ENCODE assay signal across 22 mouse cellular contexts in the genomic region with DNA sequence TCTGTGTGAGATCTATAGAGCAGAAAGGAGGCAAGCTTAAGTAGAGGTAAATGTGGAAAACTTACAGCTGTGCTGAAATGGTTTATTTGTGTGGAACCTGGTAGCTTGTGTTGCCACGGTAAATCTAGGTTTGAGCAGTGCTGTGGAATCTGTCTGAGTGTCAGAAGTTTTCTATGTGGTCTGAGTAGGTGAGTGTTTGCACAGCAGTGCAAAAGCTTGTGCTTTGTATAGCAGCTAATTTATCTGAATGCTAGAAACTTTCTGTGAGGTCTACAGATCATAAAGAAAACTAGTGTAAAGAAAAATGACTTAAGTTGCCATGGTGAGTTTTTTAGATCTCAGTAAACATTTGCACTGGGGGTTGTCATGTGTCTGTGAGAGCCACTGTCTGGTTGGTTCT. TPM values are rescaled to one million over a fixed set of nuclear protein-coding genes. Genes with fewer than 3 reads are reported as not detected.
DNase-seq lines count a peak whose midpoint lies in the region; ATAC-seq and TF ChIP-seq lines count a peak whose summit lies in the region.
"Had no signal": no experiment of that assay in that cellular context is flagged by ENCODE, and none has a peak within 500 bp of the region (broad histone marks: within the 10 kb centered on the region; RNA-seq: fewer than 3 reads in every experiment).

No protein-coding gene starts in this region.

- no peaks in the 10 kb centered on the region for H3K9me3 ChIP-seq in stomach, embryonic 15.5 days
- H3K9me3 ChIP-seq in stomach, postnatal 0 days (ENCODE audit: control insufficient read depth, low read length) = no peaks in the 10 kb centered on the region
- no peaks in the 10 kb centered on the region for H3K9me3 ChIP-seq in intestine, embryonic 15.5 days

- WGBS in stomach, embryonic 15.5 days = 68% methylated on average over 1 of the region's 1 CpGs
- 56% methylated on average over 1 of the region's 1 CpGs for WGBS in stomach, postnatal 0 days
- WGBS in intestine, embryonic 15.5 days = 78% methylated on average over 1 of the region's 1 CpGs

- ATAC-seq in stomach, embryonic 15.5 days (ENCODE audit: insufficient read depth, low FRiP score, low read depth) = peak; percentile 43; the same call in 1 of the 2 replicates
- ATAC-seq in stomach, postnatal 0 days (ENCODE audit: low FRiP score, low TSS enrichment) = 0 out of 2 replicates have a peak, but pooled peaks have one; percentile 26
- no peak for ATAC-seq in intestine, embryonic 15.5 days
- ATAC-seq: forebrain, embryonic 13.5 days; forebrain, embryonic 15.5 days; forebrain, postnatal 0 days had no signal

- no peak for TF ChIP-seq EP300 in stomach, postnatal 0 days (optimal IDR thresholded peaks at IDR 0.05)

- H3K27ac ChIP-seq in stomach, embryonic 15.5 days = no peak overlapping the region
- 0 out of 2 replicates have a peak overlapping the region, but pooled peaks have one; percentile 13 for H3K27ac ChIP-seq in stomach, postnatal 0 days (replicated peaks)
- no peak overlapping the region for H3K27ac ChIP-seq in intestine, embryonic 15.5 days
- H3K27ac ChIP-seq: embryonic facial prominence, embryonic 10.5 days; embryonic facial prominence, embryonic 12.5 days; forebrain, embryonic 13.5 days; forebrain, embryonic 15.5 days had no signal

- H3K9ac ChIP-seq in stomach, embryonic 15.5 days = no peak overlapping the region
- no peak overlapping the region for H3K9ac ChIP-seq in stomach, postnatal 0 days (ENCODE audit: low read length)
- no peak overlapping the region for H3K9ac ChIP-seq in intestine, embryonic 15.5 days
- H3K9ac ChIP-seq: embryonic facial prominence, embryonic 12.5 days; forebrain, embryonic 13.5 days; forebrain, embryonic 15.5 days; forebrain, postnatal 0 days had no signal

- H3K4me3 ChIP-seq in stomach, embryonic 15.5 days (replicated peaks) = no peak overlapping the region
- H3K4me3 ChIP-seq in stomach, postnatal 0 days (ENCODE audit: low read depth, low read length) = no peak overlapping the region
- H3K4me3 ChIP-seq in intestine, embryonic 15.5 days (replicated peaks) = no peak overlapping the region
- H3K4me3 ChIP-seq: embryonic facial prominence, embryonic 10.5 days; embryonic facial prominence, embryonic 12.5 days; forebrain, embryonic 13.5 days; forebrain, embryonic 15.5 days had no signal

- peak; percentile 31 for TF ChIP-seq CTCF in stomach, postnatal 0 days (IDR thresholded peaks at IDR 0.05; ENCODE audit: low read depth)

- no peaks in the 10 kb centered on the region for H3K27me3 ChIP-seq in stomach, embryonic 15.5 days (replicated peaks)
- H3K27me3 ChIP-seq in stomach, postnatal 0 days (ENCODE audit: control insufficient read depth, insufficient read depth, low read length) = no peaks in the 10 kb centered on the region
- H3K27me3 ChIP-seq in intestine, embryonic 15.5 days (replicated peaks) = no peaks in the 10 kb centered on the region
- H3K27me3 ChIP-seq: embryonic facial prominence, embryonic 12.5 days; forebrain, embryonic 13.5 days; forebrain, embryonic 15.5 days had no signal

- no peaks in the 10 kb centered on the region for H3K36me3 ChIP-seq in stomach, embryonic 15.5 days
- no peaks in the 10 kb centered on the region for H3K36me3 ChIP-seq in stomach, postnatal 0 days (ENCODE audit: control insufficient read depth, insufficient read depth, low read length)
- H3K36me3 ChIP-seq in intestine, embryonic 15.5 days = no peaks in the 10 kb centered on the region
- H3K36me3 ChIP-seq: embryonic facial prominence, embryonic 10.5 days; embryonic facial prominence, embryonic 12.5 days; forebrain, embryonic 15.5 days had no signal

- peak; percentile 0 for DNase-seq in 416B (ENCODE audit: low read depth)
- DNase-seq in stomach, postnatal 0 days (ENCODE audit: low spot score) = no peak
- DNase-seq in lung, postnatal 36 days = no peak
- DNase-seq: adrenal gland, adult 2 months; adrenal gland, postnatal 10 days; adrenal gland, postnatal 25 days; cerebellum, adult 11 months; cerebellum, adult 18-20 months; cerebellum, adult 8-10 months; cerebellum, adult 9-11 months; cerebellum, postnatal 14 days; forebrain, postnatal 0 days had no signal

- H3K4me2 ChIP-seq in stomach, embryonic 15.5 days = no peak overlapping the region
- no peak overlapping the region for H3K4me2 ChIP-seq in stomach, postnatal 0 days (replicated peaks; ENCODE audit: low read depth)
- H3K4me2 ChIP-seq in intestine, embryonic 15.5 days (replicated peaks) = no peak overlapping the region
- H3K4me2 ChIP-seq: embryonic facial prominence, embryonic 12.5 days; forebrain, embryonic 13.5 days; forebrain, embryonic 15.5 days had no signal

- no peaks in the 10 kb centered on the region for H3K4me1 ChIP-seq in stomach, embryonic 15.5 days
- H3K4me1 ChIP-seq in stomach, postnatal 0 days (replicated peaks; ENCODE audit: control insufficient read depth, insufficient read depth) = no peaks in the 10 kb centered on the region
- no peaks in the 10 kb centered on the region for H3K4me1 ChIP-seq in intestine, embryonic 15.5 days (replicated peaks)
- H3K4me1 ChIP-seq: embryonic facial prominence, embryonic 10.5 days; embryonic facial prominence, embryonic 12.5 days; forebrain, embryonic 13.5 days; forebrain, embryonic 15.5 days had no signal

RNA-seq across cellular contexts. Expression of gene Skint6, which starts 34.1 kb away (rescaled TPM):
- 0.08 and 0.14 TPM in 2 replicates for polyA plus RNA-seq in stomach, embryonic 15.5 days (2015; fragmentation: Nextera tagmentation; extraction: Ambion mirVana)
- 3.2 and 4.0 TPM in 2 replicates for polyA plus RNA-seq in stomach, postnatal 0 days (2015; fragmentation: Nextera tagmentation; extraction: Ambion mirVana)
- not detected in 2 replicates for polyA plus RNA-seq in intestine, embryonic 15.5 days (2015; fragmentation: Nextera tagmentation; extraction: Ambion mirVana)
- polyA plus RNA-seq: adrenal gland, adult 2 months; brain, embryonic 14.5 days; C2C12; cortical plate, adult 2 months; embryonic facial prominence, embryonic 10.5 days; embryonic facial prominence, embryonic 12.5 days; forebrain, embryonic 11.5 days; forebrain, embryonic 13.5 days; forebrain, embryonic 15.5 days; forebrain, postnatal 0 days had no signal
